Mouse (Mus musculus): ENCODE measurements around the gene Rarb.

Gene Rarb

GRCm38 (mm10) chr14:16589139-16589538, 229.8 kb downstream of the Rarb start:
- DNase-seq (ENCODE audit: low spot score) = no peak

- no peak for DNase-seq (ENCODE audit: low spot score)
These were observed 240.9 kb downstream of the Rarb start for GRCm38 (mm10) chr14:16578100-16578499.

- DNase-seq (ENCODE audit: low spot score) = no peak
These were observed 241.9 kb downstream of the Rarb start for GRCm38 (mm10) chr14:16577049-16577448.

GRCm38 (mm10) chr14:16574925-16575721, 243.8 kb downstream of the Rarb start:
- DNase-seq (ENCODE audit: low spot score) = no peak

- DNase-seq (ENCODE audit: low spot score) = no peak
These were observed 245.3 kb downstream of the Rarb start for GRCm38 (mm10) chr14:16573475-16574171.

GRCm38 (mm10) chr14:16572755-16573340, 246.1 kb downstream of the Rarb start:
- no peak for DNase-seq (ENCODE audit: low spot score)

- no peak for DNase-seq (ENCODE audit: low spot score)
These were observed 249.4 kb downstream of the Rarb start for GRCm38 (mm10) chr14:16569506-16570001.

GRCm38 (mm10) chr14:16566920-16567319, 252.0 kb downstream of the Rarb start:
- no peak for DNase-seq (ENCODE audit: low spot score)

GRCm38 (mm10) chr14:16563912-16564311, 255.0 kb downstream of the Rarb start:
- DNase-seq (ENCODE audit: low spot score) = no peak

GRCm38 (mm10) chr14:16561496-16562170, 257.3 kb downstream of the Rarb start:
- no peak for DNase-seq (ENCODE audit: low spot score)

GRCm38 (mm10) chr14:16559294-16560217, 259.4 kb downstream of the Rarb start:
- no peak for DNase-seq (ENCODE audit: low spot score)

- no peak for DNase-seq (ENCODE audit: low spot score)
These were observed 260.9 kb downstream of the Rarb start for GRCm38 (mm10) chr14:16558033-16558432.

- no peak for DNase-seq (ENCODE audit: low spot score)
These were observed 264.1 kb downstream of the Rarb start for GRCm38 (mm10) chr14:16554643-16555459.

- no peak for DNase-seq (ENCODE audit: low spot score)
These were observed 264.7 kb downstream of the Rarb start for GRCm38 (mm10) chr14:16554319-16554642.

GRCm38 (mm10) chr14:16552293-16552692, 266.7 kb downstream of the Rarb start:
- no peak for DNase-seq (ENCODE audit: low spot score)

GRCm38 (mm10) chr14:16551843-16552242, 267.1 kb downstream of the Rarb start:
- no peak for DNase-seq (ENCODE audit: low spot score)

GRCm38 (mm10) chr14:16548200-16548576, 270.8 kb downstream of the Rarb start:
- DNase-seq (ENCODE audit: low spot score) = no peak

GRCm38 (mm10) chr14:16547492-16548199, 271.3 kb downstream of the Rarb start:
- DNase-seq (ENCODE audit: low spot score) = no peak

GRCm38 (mm10) chr14:16544995-16545394, 274.0 kb downstream of the Rarb start:
- DNase-seq (ENCODE audit: low spot score) = no peak

GRCm38 (mm10) chr14:16541641-16542040, 277.3 kb downstream of the Rarb start:
- DNase-seq (ENCODE audit: low spot score) = no peak

Measured in layer of hippocampus, adult 9-10 months (tissue).